Mouse (Mus musculus): ENCODE data around the gene Fap. TPM values are rescaled to one million over a fixed set of nuclear protein-coding genes. Genes with fewer than 3 reads are reported as not detected.

The Fap gene
- 0.22 TPM for polyA plus RNA-seq (2014; fragmentation: Illumina TruSeq; extraction: RNeasy Lipid Tissue Mini Kit (QIAGEN cat#74804); ENCODE audit: low read depth, low replicate concordance)

DNA sequence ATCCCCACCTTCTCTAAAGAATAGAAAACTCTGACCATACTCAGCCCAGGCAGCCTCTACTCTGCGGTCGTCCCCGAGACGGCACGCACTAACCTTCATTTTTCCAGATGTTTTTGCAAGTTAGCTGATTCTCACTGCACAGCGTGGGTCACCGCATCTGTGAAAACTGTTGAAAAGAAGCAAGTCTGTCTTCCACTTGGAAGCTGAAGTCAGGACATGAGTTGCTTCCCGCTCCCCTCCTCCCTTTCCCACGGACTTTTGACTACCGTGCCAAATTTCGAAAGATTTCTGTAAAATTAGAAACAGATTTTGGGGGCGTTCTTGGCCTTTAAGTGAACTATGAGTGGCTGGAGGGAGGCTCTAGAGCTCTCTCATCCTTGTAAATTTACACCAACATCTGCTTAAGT lies at the start of gene Fap:
TSS of gene Fap (minus strand) at position 323 of the 407 bp plus-strand sequence.

DNA sequence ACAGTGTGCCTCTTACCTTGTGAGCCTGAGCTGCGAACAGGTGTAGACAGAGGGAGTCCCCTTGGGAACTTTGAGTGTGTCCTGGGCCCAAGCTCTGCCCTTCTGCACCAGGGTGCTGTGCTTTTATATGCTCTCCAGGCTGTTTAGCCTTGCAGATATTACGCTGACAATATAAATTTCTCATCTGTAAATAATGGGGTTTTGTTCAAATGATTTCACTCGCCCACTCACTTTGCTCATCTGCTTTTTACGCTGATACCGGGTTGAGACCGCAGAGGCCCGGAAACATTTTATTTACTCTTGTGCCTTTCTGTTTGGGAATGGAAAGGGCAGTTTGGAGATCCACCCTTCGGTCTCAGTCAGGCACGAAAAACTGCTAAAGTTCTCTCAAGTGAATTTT lies 90.3 kb downstream of the Fap start, which contains the start of gene Gcg:
TSS of gene Gcg (minus strand) at position 101 of the 400 bp plus-strand sequence.

Other genes with a start within 250 kb of the Fap start
- 1.7 TPM for gene Dpp4, start 161.8 kb downstream of the Fap start, polyA plus RNA-seq (2014; fragmentation: Illumina TruSeq; extraction: RNeasy Lipid Tissue Mini Kit (QIAGEN cat#74804); ENCODE audit: low read depth, low replicate concordance)
- gene Gcg, start 90.4 kb downstream of the Fap start, polyA plus RNA-seq (2014; fragmentation: Illumina TruSeq; extraction: RNeasy Lipid Tissue Mini Kit (QIAGEN cat#74804); ENCODE audit: low read depth, low replicate concordance) = not detected
- gene Ifih1, start 72.2 kb upstream of the Fap start, polyA plus RNA-seq (2014; fragmentation: Illumina TruSeq; extraction: RNeasy Lipid Tissue Mini Kit (QIAGEN cat#74804); ENCODE audit: low read depth, low replicate concordance) = 2.7 TPM
- 44.4 TPM for gene Gca, start 90.2 kb upstream of the Fap start, polyA plus RNA-seq (2014; fragmentation: Illumina TruSeq; extraction: RNeasy Lipid Tissue Mini Kit (QIAGEN cat#74804); ENCODE audit: low read depth, low replicate concordance)